Mouse (Mus musculus): ENCODE data around the gene Fam45a.

DNA sequence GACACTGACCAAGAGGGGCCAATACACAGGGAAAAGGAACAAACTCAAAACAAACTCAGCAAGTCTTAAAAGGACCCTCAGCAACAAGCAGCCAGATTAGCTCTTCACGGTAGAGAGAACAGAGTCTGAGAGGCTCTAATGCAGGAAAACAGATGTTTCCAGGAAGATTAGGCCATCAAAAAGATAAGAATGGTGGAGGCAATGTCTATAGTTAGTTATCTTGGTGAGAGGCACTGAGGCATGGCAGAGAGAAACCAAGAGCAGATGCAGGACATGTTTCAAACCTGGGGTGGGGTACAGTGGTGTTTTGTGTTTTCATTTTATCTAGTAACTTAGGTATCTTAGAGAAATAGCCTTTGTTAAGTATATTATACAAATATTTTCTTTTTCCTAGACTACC, 60.9 kb downstream of the Fam45a start:
- TF ChIP-seq POLR2A (IDR thresholded peaks at IDR 0.05; ENCODE audit: borderline replicate concordance, extremely low read depth, low read depth, low read length) (no peak), CTCF (IDR thresholded peaks at IDR 0.05; ENCODE audit: insufficient read depth, low read length) (no peak)

Measured in lung, adult 2 months (tissue).